In the genomic region with DNA sequence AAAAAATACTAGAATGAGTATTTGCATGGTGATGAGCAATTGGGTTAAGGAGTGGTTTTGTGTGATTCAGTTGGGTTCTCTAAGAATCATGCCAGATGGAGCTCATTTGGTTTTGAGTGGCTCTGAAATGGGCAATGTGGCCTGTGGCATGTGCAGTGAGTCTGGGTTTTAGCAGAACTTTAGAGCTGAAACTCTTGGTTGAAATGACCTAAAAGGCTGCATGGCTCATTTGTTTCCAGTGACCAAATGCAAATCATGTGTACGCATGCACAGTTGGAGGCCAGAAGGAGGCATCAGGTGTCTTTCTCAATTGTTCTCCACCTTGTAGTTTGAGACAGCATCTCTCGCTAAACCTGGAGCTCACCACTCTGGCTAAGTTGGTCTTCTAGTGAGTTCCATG, we compare ENCODE assay signal across 24 mouse cellular contexts. TPM values are rescaled to one million over a fixed set of nuclear protein-coding genes. Genes with fewer than 3 reads are reported as not detected.
A peak's percentile ranks its signal among the peaks of the same experiment; 100 is the strongest.
DNase-seq lines count a peak whose midpoint lies in the region; ATAC-seq and TF ChIP-seq lines count a peak whose summit lies in the region.
"Had no signal": no experiment of that assay in that cellular context is flagged by ENCODE, and none has a peak within 500 bp of the region (broad histone marks: within the 10 kb centered on the region; RNA-seq: fewer than 3 reads in every experiment).

No protein-coding gene starts in this region.

- no peaks in the 10 kb centered on the region for H3K4me1 ChIP-seq in midbrain, embryonic 11.5 days (ENCODE audit: control insufficient read depth, insufficient read depth, low read length)
- no peaks in the 10 kb centered on the region for H3K4me1 ChIP-seq in midbrain, embryonic 10.5 days
- H3K4me1 ChIP-seq in CH12.LX (ENCODE audit: control insufficient read depth in 1 of 2, insufficient read depth in 2 of 2): peaks cover 3 to 31% of the 10 kb centered on the region in 2 experiments; a peak in 2 of 4 replicates
- H3K4me1 ChIP-seq in hindbrain, embryonic 13.5 days (replicated peaks): no peaks in the 10 kb centered on the region

- no peak for TF ChIP-seq CTCF in CH12.LX (conservative IDR thresholded peaks at IDR 0.05 in 1 of 2, IDR thresholded peaks at IDR 0.05 in 1 of 2; ENCODE audit: low read depth in 2 of 2, low read length in 2 of 2)

- H3K79me2 ChIP-seq in CH12.LX (replicated peaks; ENCODE audit: control insufficient read depth, extremely low read depth, insufficient read depth, poor library complexity, severe bottlenecking): no peaks in the 10 kb centered on the region

- TF ChIP-seq EP300 in CH12.LX (IDR thresholded peaks at IDR 0.05; ENCODE audit: low read length): no peak

- no peak for TF ChIP-seq POLR2A in CH12.LX (IDR thresholded peaks at IDR 0.05; ENCODE audit: low read depth, low read length)

- no peaks in the 10 kb centered on the region for H3K9me3 ChIP-seq in midbrain, embryonic 11.5 days (ENCODE audit: control insufficient read depth, low read length)
- H3K9me3 ChIP-seq in midbrain, embryonic 10.5 days (replicated peaks): no peaks in the 10 kb centered on the region
- H3K9me3 ChIP-seq in CH12.LX (replicated peaks; ENCODE audit: low read length): no peaks in the 10 kb centered on the region
- H3K9me3 ChIP-seq in hindbrain, embryonic 13.5 days: no peaks in the 10 kb centered on the region
- H3K9me3 ChIP-seq: G1E had no signal

- H3K9ac ChIP-seq in midbrain, embryonic 11.5 days (ENCODE audit: low read length): no peak overlapping the region
- no peak overlapping the region for H3K9ac ChIP-seq in CH12.LX (ENCODE audit: insufficient read depth, low read depth)
- H3K9ac ChIP-seq in hindbrain, embryonic 13.5 days: no peak overlapping the region

- no peak overlapping the region for H3K27ac ChIP-seq in midbrain, embryonic 11.5 days (ENCODE audit: low read depth, low read length)
- no peak overlapping the region for H3K27ac ChIP-seq in midbrain, embryonic 10.5 days (replicated peaks)
- no peak overlapping the region for H3K27ac ChIP-seq in CH12.LX (ENCODE audit: insufficient read depth, low read depth)
- no peak overlapping the region for H3K27ac ChIP-seq in hindbrain, embryonic 13.5 days

- peak; percentile 39 for DNase-seq in heart, adult 11 months
- no peak for DNase-seq in heart, postnatal 10 days
- peak; percentile 41 for DNase-seq in midbrain, embryonic 11.5 days (ENCODE audit: low spot score, missing footprints)
- DNase-seq in midbrain, embryonic 10.5 days (ENCODE audit: low spot score): no peak
- DNase-seq in CH12.LX (ENCODE audit: extremely low read depth): peak; percentile 57
- DNase-seq in NIH3T3 (ENCODE audit: low read depth): peak; percentile 38
- DNase-seq in heart, adult 18-20 months: no peak
- DNase-seq: adrenal gland, adult 2 months; adrenal gland, adult 8-10 months; adrenal gland, postnatal 10 days; adrenal gland, postnatal 14 days; adrenal gland, postnatal 25 days; adrenal gland, postnatal 36 days; B cell, adult 2 months; cerebellum, adult 11 months; cerebellum, adult 11-12 months; cerebellum, adult 18-20 months; cerebellum, adult 2 months had no signal

- in situ Hi-C loops in CH12.LX (cut with MboI; ENCODE audit: low pct_ligation_motif_present, low pct_unique_long_range_greater_than_20kb, low sequenced_read_pairs): no loop called here

- no peak for ATAC-seq in midbrain, embryonic 11.5 days (ENCODE audit: low FRiP score)
- ATAC-seq in hindbrain, embryonic 13.5 days (ENCODE audit: low FRiP score): no peak
- ATAC-seq: activated CD4-positive, CD25-positive, alpha-beta regulatory T cell, adult 4 months; CD4-positive, CD25-positive, alpha-beta regulatory T cell, adult 4 months; Patski had no signal

- H3K27me3 ChIP-seq in midbrain, embryonic 11.5 days (ENCODE audit: control insufficient read depth, insufficient read depth, low read length): no peaks in the 10 kb centered on the region
- no peaks in the 10 kb centered on the region for H3K27me3 ChIP-seq in midbrain, embryonic 10.5 days (ENCODE audit: low read depth, poor library complexity, severe bottlenecking)
- H3K27me3 ChIP-seq in CH12.LX (replicated peaks): no peaks in the 10 kb centered on the region
- H3K27me3 ChIP-seq in hindbrain, embryonic 13.5 days: no peaks in the 10 kb centered on the region
- H3K27me3 ChIP-seq: Patski had no signal

- intact Hi-C loops in heart, postnatal 10 days (cut with DNase I): no loop called here

- H3K36me3 ChIP-seq in midbrain, embryonic 11.5 days (ENCODE audit: control insufficient read depth, insufficient read depth, low read length): no peaks in the 10 kb centered on the region
- H3K36me3 ChIP-seq in midbrain, embryonic 10.5 days: no peaks in the 10 kb centered on the region
- no peaks in the 10 kb centered on the region for H3K36me3 ChIP-seq in CH12.LX (replicated peaks in 1 of 2; ENCODE audit: control insufficient read depth in 1 of 2, insufficient read depth in 1 of 2, low read length in 1 of 2)
- H3K36me3 ChIP-seq in hindbrain, embryonic 13.5 days: no peaks in the 10 kb centered on the region
- H3K36me3 ChIP-seq: G1E had no signal

- H3K4me2 ChIP-seq in midbrain, embryonic 11.5 days: no peak overlapping the region
- no peak overlapping the region for H3K4me2 ChIP-seq in CH12.LX (ENCODE audit: insufficient read depth, low read depth, poor library complexity, severe bottlenecking)
- H3K4me2 ChIP-seq in hindbrain, embryonic 13.5 days: no peak overlapping the region

- H3K4me3 ChIP-seq in midbrain, embryonic 11.5 days (ENCODE audit: low read depth, low read length): no peak overlapping the region
- H3K4me3 ChIP-seq in midbrain, embryonic 10.5 days: no peak overlapping the region
- no peak overlapping the region for H3K4me3 ChIP-seq in CH12.LX (replicated peaks in 1 of 3; ENCODE audit: low read depth in 2 of 3, low read length in 2 of 3, poor library complexity in 1 of 3)
- H3K4me3 ChIP-seq in hindbrain, embryonic 13.5 days: no peak overlapping the region

- dilution Hi-C loops in CH12.LX (cut with MboI; ENCODE audit: extremely low pct_ligation_motif_present, extremely low pct_unique_long_range_greater_than_20kb, low sequenced_read_pairs): no loop called here

- TF ChIP-seq RAD21 in CH12.LX (IDR thresholded peaks at IDR 0.05; ENCODE audit: low read depth, low read length): no peak

- 95% methylated on average over 2 of the region's 2 CpGs for WGBS in midbrain, embryonic 11.5 days
- WGBS in midbrain, embryonic 10.5 days: 93% methylated on average over 2 of the region's 2 CpGs
- 89% methylated on average over 2 of the region's 2 CpGs for WGBS in hindbrain, embryonic 13.5 days

TF ChIP-seq in CH12.LX, 34 proteins besides CTCF, POLR2A, EP300 and RAD21:
- 0 out of 2 replicates have a peak, but pooled peaks have one; percentile 19 for TF ChIP-seq MAX (IDR thresholded peaks at IDR 0.05; ENCODE audit: low read length)
- peak; percentile 62 for TF ChIP-seq BHLHE40 (IDR thresholded peaks at IDR 0.05; ENCODE audit: low read depth, low read length)
- no peak for TF ChIP-seq MXI1 (IDR thresholded peaks at IDR 0.05; ENCODE audit: low read depth, low read length)
TF ChIP-seq in CH12.LX: peak in this region for 2.

RNA-seq across cellular contexts. Expression of gene Adra1b, which starts 35.0 kb away (rescaled TPM):
- total RNA-seq in heart, postnatal 10 days (2021): 10 to 100 TPM; 41.4 to 49.1 TPM
- polyA plus RNA-seq in midbrain, embryonic 11.5 days (2014; fragmentation: Nextera tagmentation; extraction: Ambion mirVana): 0.31 and 0.48 TPM in 2 replicates
- polyA plus RNA-seq in midbrain, embryonic 10.5 days (2016; fragmentation: Nextera tagmentation; extraction: Ambion mirVana): 0.41 and 0.62 TPM in 2 replicates
- total RNA-seq in CH12.LX (2012; rRNA removed) (not detected in 2 replicates), CH12.LX (2014; rRNA removed) (not detected in 2 replicates)
- polyA plus RNA-seq in CH12.LX (2012; ENCODE audit: insufficient read length, low read depth): not detected in 2 replicates
- 10 to 100 TPM; 44.0 to 48.9 TPM for total RNA-seq in heart, adult 18-20 months (2021)
- 4.4 and 4.7 TPM in 2 replicates for polyA plus RNA-seq in hindbrain, embryonic 13.5 days (2015; fragmentation: Nextera tagmentation; extraction: Ambion mirVana)
- total RNA-seq: MEL had no signal
- polyA plus RNA-seq: activated CD4-positive, CD25-positive, alpha-beta regulatory T cell, adult 4 months; CD4-positive, CD25-positive, alpha-beta regulatory T cell, adult 4 months; G1E had no signal

Comparison
In these comparisons a context has a peak if more than half of its experiments do, and no peak if none do; other contexts are left out.
1. DNase-seq: peak in heart, adult 11 months (single experiment), midbrain, embryonic 11.5 days (single experiment), CH12.LX (single experiment) and NIH3T3 (single experiment); none in heart, postnatal 10 days (0 of 2), midbrain, embryonic 10.5 days (single experiment) and heart, adult 18-20 months (0 of 2).